Mouse (Mus musculus): ENCODE data around the gene Slc29a4. TPM values are rescaled to one million over a fixed set of nuclear protein-coding genes. Genes with fewer than 3 reads are reported as not detected.

The Slc29a4 gene
- total RNA-seq, 1 experiment from 2014 or later: not detected

Other genes with a start within 250 kb of the Slc29a4 start
- gene Ap5z1, start 228.6 kb upstream of the Slc29a4 start, total RNA-seq (2017): 7.0 and 11.9 TPM in 2 replicates
- not detected in 2 replicates for gene Papolb, start 162.4 kb upstream of the Slc29a4 start, total RNA-seq (2017)
- not detected in 2 replicates for gene Radil, start 141.4 kb upstream of the Slc29a4 start, total RNA-seq (2017)
- not detected in 2 replicates for gene Mmd2, start 83.7 kb upstream of the Slc29a4 start, total RNA-seq (2017)
- 31.8 and 35.4 TPM in 2 replicates for gene Wipi2, start 64.8 kb upstream of the Slc29a4 start, total RNA-seq (2017)
- 17.5 and 17.9 TPM in 2 replicates for gene Tnrc18, start 125.2 kb downstream of the Slc29a4 start, total RNA-seq (2017)
- 2.0 and 3.9 TPM in 2 replicates for gene Fbxl18, start 202.9 kb downstream of the Slc29a4 start, total RNA-seq (2017)
- 1,770 and 1,788 TPM in 2 replicates for gene Actb, start 214.2 kb downstream of the Slc29a4 start, total RNA-seq (2017)

All from common myeloid progenitor, adult 5-6 weeks (primary cell).